Mouse (Mus musculus): ENCODE measurements at regions not wholly inside any gene's neighbourhood (a gene's known extent, or its start where the extent isn't known, plus 50 kb on each side); places are given as distances from the start of the nearest gene placed in this dataset.

GRCm38 (mm10) chr16:47754671-47755070 lies 528.9 kb upstream of the Dppa4 start:
- no peak for DNase-seq

- no peak for DNase-seq
Observed at GRCm38 (mm10) chr16:47758296-47758695, 525.2 kb upstream of the Dppa4 start.

- peak; percentile 1 for DNase-seq
Observed at GRCm38 (mm10) chr16:47765742-47766141, 517.8 kb upstream of the Dppa4 start.

- DNase-seq = no peak
Observed at GRCm38 (mm10) chr16:47788515-47788914, 495.0 kb upstream of the Dppa4 start.

- no peak for DNase-seq
Observed at GRCm38 (mm10) chr16:47790666-47791065, 492.9 kb upstream of the Dppa4 start.

- no peak for DNase-seq
Observed at GRCm38 (mm10) chr16:47791456-47791855, 492.1 kb upstream of the Dppa4 start.

- no peak for DNase-seq
Observed at GRCm38 (mm10) chr16:47798838-47799237, 484.7 kb upstream of the Dppa4 start.

GRCm38 (mm10) chr16:47843169-47843568 lies 440.4 kb upstream of the Dppa4 start:
- no peak for DNase-seq

GRCm38 (mm10) chr16:47851631-47852030 lies 431.9 kb upstream of the Dppa4 start:
- no peak for DNase-seq

GRCm38 (mm10) chr16:47859840-47860239 lies 423.7 kb upstream of the Dppa4 start:
- DNase-seq = no peak

GRCm38 (mm10) chr16:47875258-47875657 lies 408.3 kb upstream of the Dppa4 start:
- DNase-seq = no peak

- DNase-seq = no peak
Observed at GRCm38 (mm10) chr16:47883476-47883875, 400.1 kb upstream of the Dppa4 start.

GRCm38 (mm10) chr16:47887019-47887418 lies 396.5 kb upstream of the Dppa4 start:
- DNase-seq = no peak

- no peak for DNase-seq
Observed at GRCm38 (mm10) chr16:47900785-47901184, 382.7 kb upstream of the Dppa4 start.

GRCm38 (mm10) chr16:47938000-47938399 lies 345.5 kb upstream of the Dppa4 start:
- no peak for DNase-seq

Data from kidney, adult 11 months (tissue).